Mouse (Mus musculus): ENCODE measurements at regions not wholly inside any gene's neighbourhood (a gene's known extent, or its start where the extent isn't known, plus 50 kb on each side); places are given as distances from the start of the nearest gene placed in this dataset.
A peak's percentile ranks its signal among the peaks of the same experiment; 100 is the strongest.

DNA sequence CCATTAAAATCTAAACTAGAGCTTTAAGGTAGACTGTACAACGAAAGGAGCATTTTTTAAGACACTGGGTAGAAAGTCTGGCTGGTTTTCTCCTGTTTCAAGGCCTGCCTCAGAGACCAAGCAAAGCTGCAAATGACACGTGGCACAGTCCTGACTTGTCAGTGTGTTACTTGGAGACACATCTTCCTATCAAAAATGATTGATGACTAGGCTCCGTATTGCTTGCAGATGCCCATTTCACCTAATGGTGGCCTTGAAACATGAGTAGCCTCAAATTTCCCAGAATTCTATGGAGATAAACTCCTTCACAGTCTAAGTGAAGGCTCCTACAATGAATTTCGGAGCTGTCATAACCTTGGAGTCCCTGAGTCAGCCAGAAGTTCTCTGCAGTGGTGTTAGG lies 62.0 kb upstream of the Nxpe4 start:
- H3K4me2 ChIP-seq (replicated peaks; ENCODE audit: low read depth, low read length): no peak overlapping the region
- no peaks in the 10 kb centered on the region for H3K27me3 ChIP-seq (ENCODE audit: control insufficient read depth, insufficient read depth, low read length)
- no peaks in the 10 kb centered on the region for H3K36me3 ChIP-seq (ENCODE audit: control insufficient read depth, insufficient read depth, low read length)
- no peak overlapping the region for H3K27ac ChIP-seq (ENCODE audit: low read depth, low read length)
- 54% methylated on average over 4 of the region's 4 CpGs for WGBS
- ATAC-seq (ENCODE audit: low FRiP score, low TSS enrichment): no peak
- no peaks in the 10 kb centered on the region for H3K4me1 ChIP-seq (ENCODE audit: control insufficient read depth, insufficient read depth, low read length)
- H3K9me3 ChIP-seq (ENCODE audit: control insufficient read depth, low read length): no peaks in the 10 kb centered on the region
- H3K4me3 ChIP-seq (ENCODE audit: low read length): no peak overlapping the region
- no peak overlapping the region for H3K9ac ChIP-seq (ENCODE audit: low read depth, low read length)

DNA sequence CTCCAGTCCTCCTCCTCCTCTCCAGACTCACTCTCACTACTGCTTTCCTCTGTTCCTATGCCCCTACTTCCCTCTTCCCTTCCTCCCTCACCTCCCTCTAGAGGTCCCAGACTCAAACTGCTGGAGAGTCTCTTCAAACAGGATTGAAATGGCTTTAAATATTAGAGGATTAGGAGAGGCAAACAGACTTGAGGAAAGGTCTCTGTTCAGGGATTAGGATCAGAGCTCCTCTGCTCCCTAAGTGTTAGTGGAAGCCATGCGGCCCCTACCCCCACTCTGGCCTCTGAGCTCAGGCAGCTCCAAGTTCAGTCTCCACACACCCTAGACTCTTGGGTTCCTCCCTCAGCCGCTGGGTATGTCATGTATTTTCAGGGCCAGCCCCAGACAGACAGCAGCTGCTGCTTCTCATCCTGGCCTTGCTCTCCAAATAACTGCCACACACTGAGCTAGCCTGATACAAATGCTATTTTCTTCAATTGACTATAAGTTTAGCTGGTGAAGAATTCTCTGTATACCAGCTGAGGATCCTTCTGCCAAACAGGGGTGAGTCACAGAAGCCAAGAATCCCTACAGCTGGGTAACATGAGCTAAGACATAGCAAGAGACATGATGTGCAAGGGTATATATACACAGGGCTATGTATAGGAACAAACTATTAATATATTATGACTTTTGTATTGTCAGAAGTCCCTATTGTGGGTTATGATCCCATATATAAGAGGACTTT lies 55.2 kb upstream of the Nxpe4 start:
- no peak overlapping the region for H3K27ac ChIP-seq (ENCODE audit: low read depth, low read length)
- H3K9ac ChIP-seq (ENCODE audit: low read depth, low read length): no peak overlapping the region
- no peaks in the 10 kb centered on the region for H3K9me3 ChIP-seq (ENCODE audit: control insufficient read depth, low read length)
- ATAC-seq (ENCODE audit: low FRiP score, low TSS enrichment): peak; percentile 61
- H3K4me3 ChIP-seq (ENCODE audit: low read length): no peak overlapping the region
- 35% methylated on average over 2 of the region's 2 CpGs for WGBS
- H3K4me2 ChIP-seq (replicated peaks; ENCODE audit: low read depth, low read length): no peak overlapping the region
- H3K36me3 ChIP-seq (ENCODE audit: control insufficient read depth, insufficient read depth, low read length): no peaks in the 10 kb centered on the region
- no peaks in the 10 kb centered on the region for H3K27me3 ChIP-seq (ENCODE audit: control insufficient read depth, insufficient read depth, low read length)
- H3K4me1 ChIP-seq (ENCODE audit: control insufficient read depth, insufficient read depth, low read length): no peaks in the 10 kb centered on the region; the same call in 1 of the 2 replicates

DNA sequence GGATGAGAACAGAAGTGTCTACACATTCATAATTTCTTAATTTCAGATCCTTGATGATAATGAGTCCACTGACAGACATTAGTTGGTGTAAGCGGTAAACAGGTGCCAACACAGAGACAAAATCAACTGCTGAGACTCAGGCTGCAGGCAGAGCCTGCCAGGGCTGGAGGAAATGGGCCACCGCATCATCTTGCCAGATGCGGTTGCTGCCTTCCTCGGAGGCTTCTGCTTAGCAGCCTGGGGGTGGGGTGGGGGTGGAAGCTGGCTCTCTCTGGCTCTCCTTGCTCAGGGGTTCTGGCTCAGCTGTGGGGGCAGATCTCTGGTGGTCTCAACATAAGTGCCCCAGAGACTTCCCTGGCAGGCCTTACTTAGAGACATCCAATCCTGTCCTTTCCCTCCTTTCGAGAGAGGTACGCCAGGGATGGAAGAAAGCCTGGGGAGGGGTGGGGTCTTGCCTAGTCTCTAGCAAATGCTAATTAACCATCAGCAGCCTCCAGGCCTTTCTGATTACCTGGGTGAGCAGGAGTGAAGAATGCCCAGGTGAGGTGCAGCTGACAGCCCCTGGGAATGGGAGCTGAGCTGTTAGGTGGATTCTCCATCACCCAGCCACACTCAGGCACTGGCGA lies 52.7 kb upstream of the Nxpe4 start:
- Histone ChIP-seq H3K27ac (ENCODE audit: low read depth, low read length) (no peak overlapping the region), H3K9ac (ENCODE audit: low read depth, low read length) (no peak overlapping the region), H3K27me3 (ENCODE audit: control insufficient read depth, insufficient read depth, low read length) (no peaks in the 10 kb centered on the region), H3K4me2 (replicated peaks; ENCODE audit: low read depth, low read length) (no peak overlapping the region), H3K4me1 (ENCODE audit: control insufficient read depth, insufficient read depth, low read length) (no peaks in the 10 kb centered on the region; the same call in 1 of the 2 replicates), H3K4me3 (ENCODE audit: low read length) (no peak overlapping the region), H3K36me3 (ENCODE audit: control insufficient read depth, insufficient read depth, low read length) (no peaks in the 10 kb centered on the region), H3K9me3 (ENCODE audit: control insufficient read depth, low read length) (no peaks in the 10 kb centered on the region)
- 66% methylated on average over 7 of the region's 7 CpGs for WGBS
- ATAC-seq (ENCODE audit: low FRiP score, low TSS enrichment): no peak

GRCm38 (mm10) chr9:48111316-48111890 lies 50.4 kb upstream of the Nxpe4 start:
- Histone ChIP-seq H3K27me3 (ENCODE audit: control insufficient read depth, insufficient read depth, low read length) (no peaks in the 10 kb centered on the region), H3K36me3 (ENCODE audit: control insufficient read depth, insufficient read depth, low read length) (no peaks in the 10 kb centered on the region), H3K27ac (ENCODE audit: low read depth, low read length) (no peak overlapping the region), H3K9ac (ENCODE audit: low read depth, low read length) (no peak overlapping the region), H3K4me2 (replicated peaks; ENCODE audit: low read depth, low read length) (no peak overlapping the region), H3K4me1 (ENCODE audit: control insufficient read depth, insufficient read depth, low read length) (no peaks in the 10 kb centered on the region; the same call in 1 of the 2 replicates), H3K4me3 (ENCODE audit: low read length) (no peak overlapping the region), H3K9me3 (ENCODE audit: control insufficient read depth, low read length) (no peaks in the 10 kb centered on the region)
- peak; percentile 92 for ATAC-seq (ENCODE audit: low FRiP score, low TSS enrichment)
- WGBS: 27% methylated on average over 8 of the region's 8 CpGs

Measured in kidney, embryonic 14.5 days (tissue).